ENCODE assay signal across 8 mouse cellular contexts in the genomic region with DNA sequence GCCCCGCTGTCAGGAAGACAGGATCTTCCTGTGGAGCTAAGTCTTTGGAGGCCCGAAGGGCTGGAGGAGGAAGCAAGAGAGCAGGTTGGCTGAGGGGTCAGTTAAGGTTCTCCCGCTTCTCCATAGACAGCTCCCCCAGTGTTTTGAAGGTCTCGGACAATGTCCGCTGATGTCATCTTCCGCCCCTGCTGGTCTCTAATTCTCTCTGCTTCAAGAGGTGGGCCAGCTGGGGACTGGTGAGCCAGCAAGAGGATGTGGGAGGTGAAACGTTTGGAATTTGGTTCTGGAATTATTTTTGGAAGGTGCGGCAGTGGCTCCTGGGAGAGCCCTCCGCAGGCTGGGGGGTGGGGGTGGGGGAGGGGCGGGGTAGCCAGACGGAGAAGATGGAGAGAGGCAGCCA. TPM values are rescaled to one million over a fixed set of nuclear protein-coding genes. Genes with fewer than 3 reads are reported as not detected.
DNase-seq lines count a peak whose midpoint lies in the region; TF ChIP-seq lines count a peak whose summit lies in the region.

No protein-coding gene starts in this region.

- no peak for TF ChIP-seq CTCF in kidney, adult 2 months (conservative IDR thresholded peaks at IDR 0.05; ENCODE audit: insufficient read depth, insufficient read length, low read depth, low read length)

- no peaks in the 10 kb centered on the region for H3K4me1 ChIP-seq in kidney, adult 2 months (ENCODE audit: control insufficient read depth, insufficient read depth, low read length)

- peak; percentile 31 for DNase-seq in gastrocnemius, postnatal 25 days
- DNase-seq in gastrocnemius, postnatal 4 days (ENCODE audit: low spot score in 2 of 2), result no peak
- peak; percentile 42 to 83 for DNase-seq in heart, adult 18-20 months
- DNase-seq in kidney, adult 2 months, result peak; percentile 73
- DNase-seq in retina, embryonic 14.5 days (ENCODE audit: low spot score), result peak; percentile 30
- no peak for DNase-seq in thymus, postnatal 14 days
- no peak for DNase-seq in right cerebral cortex, postnatal 14 days
- no peak for DNase-seq in left cerebral cortex, adult 9 months (ENCODE audit: low spot score in 2 of 2)

- H3K27ac ChIP-seq in kidney, adult 2 months (ENCODE audit: insufficient read depth, low read depth, low read length), result no peak overlapping the region

- TF ChIP-seq POLR2A in kidney, adult 2 months (IDR thresholded peaks at IDR 0.05; ENCODE audit: low read depth, low read length), result no peak

- 22% methylated on average over 10 of the region's 11 CpGs for whole genome bisulfite sequencing in kidney, adult 2 months

- H3K4me3 ChIP-seq in kidney, adult 2 months (ENCODE audit: insufficient read depth, low read depth, low read length), result no peak overlapping the region

- no peaks in the 10 kb centered on the region; the same call in 1 of the 2 replicates for H3K27me3 ChIP-seq in kidney, adult 2 months (replicated peaks; ENCODE audit: control insufficient read depth, insufficient read depth, low read length)

- no peaks in the 10 kb centered on the region for H3K36me3 ChIP-seq in kidney, adult 2 months (ENCODE audit: control insufficient read depth, insufficient read depth, low read length)

RNA-seq across cellular contexts. Expression of a gene that starts 35.7 kb away (rescaled TPM):
- total RNA-seq in gastrocnemius, postnatal 25 days (2021), result 1 to 10 TPM; 5.7 to 6.1 TPM
- 10 to 100 TPM; 11.3 to 15.9 TPM for total RNA-seq in gastrocnemius, postnatal 4 days (2021)
- under 1 TPM; 0.21 to 0.32 TPM for total RNA-seq in heart, adult 18-20 months (2021)
- polyA plus RNA-seq in kidney, adult 2 months (2012; rRNA removed), result 1.1 and 1.3 TPM in 2 replicates

Comparison
In these comparisons a context has a peak if more than half of its experiments do, and no peak if none do; other contexts are left out.
1. DNase-seq: peak in gastrocnemius, postnatal 25 days (single experiment), heart, adult 18-20 months (2 of 2), kidney, adult 2 months (single experiment) and retina, embryonic 14.5 days (single experiment); none in gastrocnemius, postnatal 4 days (0 of 2), thymus, postnatal 14 days (single experiment), right cerebral cortex, postnatal 14 days (single experiment) and left cerebral cortex, adult 9 months (0 of 2).
2. RNA of a gene that starts 35.7 kb away (total RNA-seq): 11.3 to 15.9 TPM in gastrocnemius, postnatal 4 days and 5.7 to 6.1 TPM in gastrocnemius, postnatal 25 days; 0.21 to 0.32 TPM in heart, adult 18-20 months; every median in the first group is over 4 times any median in the second.